Mouse (Mus musculus) heart, postnatal 25 days (tissue): Measurements from ENCODE around the gene Ccdc7a. TPM values are rescaled to one million over a fixed set of nuclear protein-coding genes. Genes with fewer than 3 reads are reported as not detected.

Source experiments
- DNase-seq: peaks from one replicate; pipeline ENCODE4 v3.0.0; 2022; ENCODE audit warnings: low spot score
- intact Hi-C: fragments of 180-260 bp; cut with DNase I; formaldehyde crosslinking; loops from one replicate; pipeline ENCODE4 v1.15.1; 2025
- total RNA-seq, 2 experiments: library from RNA; stranded (reverse); gene quantifications; 2 replicates each; pipeline ENCODE4 v1.2.3; 2021

Ccdc7a gene
- total RNA-seq, 2 experiments from 2014 or later = not detected

DNA sequence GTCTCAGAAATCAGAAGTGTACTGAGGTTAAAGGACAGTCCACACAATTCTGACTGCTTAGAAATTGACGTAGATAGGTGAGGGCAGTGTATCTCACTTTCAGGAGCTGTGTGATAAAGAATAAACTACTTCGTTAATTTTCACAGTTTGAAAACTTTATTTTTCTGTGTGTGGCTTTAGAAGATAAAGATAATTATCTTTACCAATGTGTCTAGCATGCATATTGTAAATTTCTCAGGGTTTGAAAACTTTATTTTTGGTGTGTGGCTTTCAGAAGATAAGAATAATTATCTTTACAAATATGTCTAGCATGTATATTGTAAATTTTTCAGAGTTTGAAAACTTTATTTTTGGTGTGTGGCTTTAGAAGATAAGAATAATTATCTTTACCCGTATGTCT lies 376.6 kb downstream of the Ccdc7a start:
- no peak for DNase-seq
- intact Hi-C loops = no loop called here

DNA sequence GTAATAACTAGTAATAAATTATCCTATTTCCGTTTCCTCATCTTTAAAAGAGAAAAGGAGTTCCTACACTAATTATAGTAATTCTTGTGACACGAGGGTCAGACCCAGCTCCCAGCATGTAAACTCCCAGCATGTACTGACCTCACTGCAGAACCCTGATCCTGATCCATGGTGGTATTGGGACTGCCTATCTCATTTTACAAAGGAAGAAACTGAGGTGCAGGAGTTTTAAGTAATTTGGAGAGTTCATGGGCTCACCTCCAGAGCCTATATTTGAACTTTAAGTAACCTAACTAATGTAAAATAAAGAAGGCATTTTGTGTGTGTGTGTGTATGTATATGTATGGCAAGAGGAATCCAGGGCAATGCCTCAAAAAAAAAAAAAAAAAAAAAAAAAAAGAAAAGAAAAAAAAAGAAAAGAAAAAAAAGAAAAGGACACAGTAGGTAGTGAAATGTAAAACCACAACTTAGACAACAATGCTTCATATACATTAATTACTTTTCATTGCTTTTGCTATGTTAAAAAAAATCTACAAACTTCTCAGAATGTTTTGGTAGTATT lies 378.8 kb downstream of the Ccdc7a start:
- intact Hi-C loops = loop anchor here (2.0 kb wide), 1 partner anchor 16 kb away; no protein-coding TSS in a partner anchor
- DNase-seq = no peak

DNA sequence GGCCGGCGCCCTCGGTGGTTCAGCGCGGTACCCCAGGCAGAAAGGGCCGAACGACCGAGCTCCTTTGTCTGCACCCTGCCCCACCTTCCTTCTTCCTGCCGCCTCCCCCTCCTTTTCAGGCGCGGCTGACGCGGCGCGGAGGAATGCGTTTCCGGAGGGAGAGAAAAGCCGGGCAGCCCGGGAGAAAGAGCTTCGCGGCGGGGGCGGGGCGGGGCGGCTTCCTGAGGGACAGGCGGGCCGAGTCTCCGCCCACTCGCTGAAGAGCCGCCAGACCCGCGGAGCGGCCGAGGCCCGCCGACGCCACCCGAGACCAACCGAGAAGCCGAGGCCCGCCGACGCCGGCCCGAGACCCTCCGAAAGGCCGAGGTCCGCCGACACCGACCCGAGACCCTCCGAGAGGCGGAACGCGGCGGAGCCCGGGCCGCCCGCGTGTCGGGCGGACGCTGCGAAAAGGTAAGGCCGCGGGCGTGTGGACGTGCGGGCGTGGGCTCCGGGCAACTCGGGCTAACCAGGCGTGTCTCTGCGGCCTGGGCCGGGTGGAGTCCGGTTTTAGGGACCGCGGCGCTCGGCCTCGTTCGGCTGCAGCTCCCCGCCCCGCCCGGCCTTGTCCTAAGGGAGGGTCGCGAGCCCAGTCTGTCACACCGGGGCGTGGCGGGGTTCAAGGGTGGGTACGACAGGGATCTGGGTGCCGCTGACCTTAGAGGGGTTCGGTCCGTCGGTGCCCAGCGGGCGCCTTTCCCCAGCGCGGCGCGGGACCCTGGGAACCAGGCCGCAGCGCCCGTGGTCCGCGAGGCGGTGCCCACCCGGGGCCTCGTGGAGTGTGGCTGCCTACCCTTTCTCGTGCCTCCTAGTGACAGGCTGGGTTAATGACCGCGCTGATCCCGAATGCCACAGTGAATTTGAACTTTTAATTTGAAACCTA lies 379.5 kb downstream of the Ccdc7a start, which contains the start of gene Itgb1:
Gene Itgb1, plus strand, starts transcription at position 148 of the 922 bp plus-strand sequence.
- peak; percentile 93 for DNase-seq
- intact Hi-C loops = loop anchor here (1.0 to 2.0 kb wide), 2 partner anchors 17 to 31 kb away; no protein-coding TSS in a partner anchor

DNA sequence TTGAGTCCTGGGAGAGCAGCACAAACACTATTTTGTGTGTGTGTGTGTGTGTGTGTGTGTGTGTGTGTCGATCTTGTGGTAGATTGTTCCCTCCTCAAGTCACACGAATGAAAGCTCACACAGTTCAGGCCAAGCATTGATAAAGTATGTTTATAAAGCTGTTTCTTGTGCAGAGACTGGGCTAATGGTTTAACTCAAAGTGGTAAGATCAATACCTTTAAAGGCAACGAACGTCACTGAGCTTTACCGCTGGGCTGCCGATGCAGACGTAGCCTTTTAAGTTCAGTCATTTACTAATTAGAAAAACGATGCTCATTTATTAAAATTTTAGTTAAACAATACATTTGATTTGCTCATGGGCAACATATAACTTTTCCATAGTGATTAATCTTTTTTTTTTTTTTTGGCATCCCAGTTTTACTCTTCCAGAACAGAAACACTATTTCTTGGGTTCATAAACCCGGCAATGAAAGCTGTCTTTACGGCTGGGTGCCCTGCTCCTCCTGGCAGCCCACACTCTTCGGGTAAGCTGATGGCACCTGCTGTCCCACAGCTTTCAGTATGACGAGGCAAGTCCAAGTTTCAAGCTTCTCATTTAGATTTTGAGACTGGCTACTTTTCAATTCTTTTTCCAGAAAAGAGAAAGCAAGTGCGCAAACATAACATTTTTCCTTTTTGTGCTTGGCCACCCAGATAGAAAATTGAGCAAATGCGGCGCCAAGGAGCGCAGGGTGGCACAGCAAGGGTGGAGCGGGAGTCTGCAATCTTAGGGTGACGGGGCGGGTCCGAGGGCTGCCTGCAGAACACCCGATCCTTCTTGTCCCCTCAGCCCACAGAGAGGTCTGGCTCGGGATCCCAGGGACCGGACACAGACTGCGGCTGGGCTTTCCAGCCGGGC lies 380.5 kb downstream of the Ccdc7a start:
- no peak for DNase-seq
- intact Hi-C loops = loop anchor here (1.0 kb wide), 1 partner anchor 31 kb away; no protein-coding TSS in a partner anchor

Other genes starting within 250 kb of the Ccdc7a start
- not detected for gene Ccdc7b, start 1.6 kb upstream of the Ccdc7a start, total RNA-seq
- gene Gm10999, start 66.1 kb upstream of the Ccdc7a start, total RNA-seq = not detected
- 10 to 100 TPM; 16.7 to 18.2 TPM for gene 2610044O15Rik8, start 168.9 kb upstream of the Ccdc7a start, total RNA-seq